Mouse (Mus musculus): ENCODE data around the gene Cideb. TPM values are rescaled to one million over a fixed set of nuclear protein-coding genes. Genes with fewer than 3 reads are reported as not detected.

Cideb gene
- polyA plus RNA-seq, 1 experiment = 1.8 TPM

GRCm38 (mm10) chr14:55735758-55736157 lies 22.5 kb downstream of the Cideb start:
- WGBS = 74% methylated on average over 4 of the region's 4 CpGs
- no peak for DNase-seq
- no peak overlapping the region for H3K4me3 ChIP-seq (ENCODE audit: control insufficient read depth, insufficient read depth, low read length)
- peaks cover 5% of the 10 kb centered on the region; the same call in 1 of the 2 replicates for H3K36me3 ChIP-seq (ENCODE audit: control insufficient read depth, insufficient read depth, low read length)
- no peaks in the 10 kb centered on the region for H3K27me3 ChIP-seq (ENCODE audit: control insufficient read depth, insufficient read depth, low read length)
- TF ChIP-seq CTCF (IDR thresholded peaks at IDR 0.05; ENCODE audit: borderline replicate concordance, control insufficient read depth, extremely low read depth, insufficient read depth, low read length, poor library complexity) (no peak), POLR2A (IDR thresholded peaks at IDR 0.05; ENCODE audit: control insufficient read depth, extremely low read depth, insufficient read depth, low read length, poor library complexity) (no peak)
- no peaks in the 10 kb centered on the region for H3K4me1 ChIP-seq (replicated peaks; ENCODE audit: control insufficient read depth, insufficient read depth, low read length)
- no peak overlapping the region for H3K27ac ChIP-seq (ENCODE audit: control insufficient read depth, insufficient read depth, low read length)

GRCm38 (mm10) chr14:55735334-55735733 lies 22.9 kb downstream of the Cideb start:
- no peaks in the 10 kb centered on the region for H3K4me1 ChIP-seq (replicated peaks; ENCODE audit: control insufficient read depth, insufficient read depth, low read length)
- H3K27ac ChIP-seq (ENCODE audit: control insufficient read depth, insufficient read depth, low read length) = no peak overlapping the region
- no peak overlapping the region for H3K4me3 ChIP-seq (ENCODE audit: control insufficient read depth, insufficient read depth, low read length)
- no peaks in the 10 kb centered on the region for H3K27me3 ChIP-seq (ENCODE audit: control insufficient read depth, insufficient read depth, low read length)
- peaks cover 5% of the 10 kb centered on the region; the same call in 1 of the 2 replicates for H3K36me3 ChIP-seq (ENCODE audit: control insufficient read depth, insufficient read depth, low read length)
- no peak for TF ChIP-seq POLR2A (IDR thresholded peaks at IDR 0.05; ENCODE audit: control insufficient read depth, extremely low read depth, insufficient read depth, low read length, poor library complexity)
- no peak for TF ChIP-seq CTCF (IDR thresholded peaks at IDR 0.05; ENCODE audit: borderline replicate concordance, control insufficient read depth, extremely low read depth, insufficient read depth, low read length, poor library complexity)
- DNase-seq = no peak
- 88% methylated on average over 3 of the region's 3 CpGs for WGBS

GRCm38 (mm10) chr14:55734869-55735268 lies 23.4 kb downstream of the Cideb start:
- WGBS = 91% methylated on average over 7 of the region's 7 CpGs
- Histone ChIP-seq H3K36me3 (ENCODE audit: control insufficient read depth, insufficient read depth, low read length) (peaks cover 2% of the 10 kb centered on the region; the same call in 1 of the 2 replicates), H3K4me3 (ENCODE audit: control insufficient read depth, insufficient read depth, low read length) (no peak overlapping the region), H3K27ac (ENCODE audit: control insufficient read depth, insufficient read depth, low read length) (no peak overlapping the region), H3K27me3 (ENCODE audit: control insufficient read depth, insufficient read depth, low read length) (no peaks in the 10 kb centered on the region), H3K4me1 (replicated peaks; ENCODE audit: control insufficient read depth, insufficient read depth, low read length) (no peaks in the 10 kb centered on the region)
- DNase-seq = no peak
- TF ChIP-seq CTCF (IDR thresholded peaks at IDR 0.05; ENCODE audit: borderline replicate concordance, control insufficient read depth, extremely low read depth, insufficient read depth, low read length, poor library complexity) (no peak), POLR2A (IDR thresholded peaks at IDR 0.05; ENCODE audit: control insufficient read depth, extremely low read depth, insufficient read depth, low read length, poor library complexity) (no peak)

- 88% methylated on average over 10 of the region's 10 CpGs for WGBS
- no peak overlapping the region; the same call in 1 of the 2 replicates for H3K27ac ChIP-seq (ENCODE audit: control insufficient read depth, insufficient read depth, low read length)
- DNase-seq = no peak
- H3K4me1 ChIP-seq (replicated peaks; ENCODE audit: control insufficient read depth, insufficient read depth, low read length) = no peaks in the 10 kb centered on the region
- no peaks in the 10 kb centered on the region for H3K36me3 ChIP-seq (ENCODE audit: control insufficient read depth, insufficient read depth, low read length)
- TF ChIP-seq POLR2A (IDR thresholded peaks at IDR 0.05; ENCODE audit: control insufficient read depth, extremely low read depth, insufficient read depth, low read length, poor library complexity) (no peak), CTCF (IDR thresholded peaks at IDR 0.05; ENCODE audit: borderline replicate concordance, control insufficient read depth, extremely low read depth, insufficient read depth, low read length, poor library complexity) (no peak)
- no peak overlapping the region for H3K4me3 ChIP-seq (ENCODE audit: control insufficient read depth, insufficient read depth, low read length)
- no peaks in the 10 kb centered on the region for H3K27me3 ChIP-seq (ENCODE audit: control insufficient read depth, insufficient read depth, low read length)
Observed at GRCm38 (mm10) chr14:55733889-55734288, 24.4 kb downstream of the Cideb start.

- H3K36me3 ChIP-seq (ENCODE audit: control insufficient read depth, insufficient read depth, low read length) = no peaks in the 10 kb centered on the region
- WGBS = 90% methylated on average over 7 of the region's 7 CpGs
- H3K4me1 ChIP-seq (replicated peaks; ENCODE audit: control insufficient read depth, insufficient read depth, low read length) = no peaks in the 10 kb centered on the region
- no peak overlapping the region for H3K27ac ChIP-seq (ENCODE audit: control insufficient read depth, insufficient read depth, low read length)
- TF ChIP-seq CTCF (IDR thresholded peaks at IDR 0.05; ENCODE audit: borderline replicate concordance, control insufficient read depth, extremely low read depth, insufficient read depth, low read length, poor library complexity) = no peak
- TF ChIP-seq POLR2A (IDR thresholded peaks at IDR 0.05; ENCODE audit: control insufficient read depth, extremely low read depth, insufficient read depth, low read length, poor library complexity) = no peak
- no peak for DNase-seq
- H3K4me3 ChIP-seq (ENCODE audit: control insufficient read depth, insufficient read depth, low read length) = no peak overlapping the region
- H3K27me3 ChIP-seq (ENCODE audit: control insufficient read depth, insufficient read depth, low read length) = no peaks in the 10 kb centered on the region
Observed at GRCm38 (mm10) chr14:55730531-55731032, 27.7 kb downstream of the Cideb start.

- no peak for TF ChIP-seq POLR2A (IDR thresholded peaks at IDR 0.05; ENCODE audit: control insufficient read depth, extremely low read depth, insufficient read depth, low read length, poor library complexity)
- TF ChIP-seq CTCF (IDR thresholded peaks at IDR 0.05; ENCODE audit: borderline replicate concordance, control insufficient read depth, extremely low read depth, insufficient read depth, low read length, poor library complexity) = no peak
- DNase-seq = no peak
- H3K27me3 ChIP-seq (ENCODE audit: control insufficient read depth, insufficient read depth, low read length) = no peaks in the 10 kb centered on the region
- no peak overlapping the region for H3K4me3 ChIP-seq (ENCODE audit: control insufficient read depth, insufficient read depth, low read length)
- H3K4me1 ChIP-seq (replicated peaks; ENCODE audit: control insufficient read depth, insufficient read depth, low read length) = peaks cover 4% of the 10 kb centered on the region
- no peaks in the 10 kb centered on the region for H3K36me3 ChIP-seq (ENCODE audit: control insufficient read depth, insufficient read depth, low read length)
- 95% methylated on average over 7 of the region's 7 CpGs for WGBS
- H3K27ac ChIP-seq (ENCODE audit: control insufficient read depth, insufficient read depth, low read length) = no peak overlapping the region
Observed at GRCm38 (mm10) chr14:55730116-55730515, 28.1 kb downstream of the Cideb start.

Measured in thymus, adult 2 months (tissue).